Mouse (Mus musculus) duodenum, adult 2 months (tissue): Measurements from ENCODE around the gene Dnajb7. TPM values are rescaled to one million over a fixed set of nuclear protein-coding genes. Genes with fewer than 3 reads are reported as not detected.

Source experiments
- polyA plus RNA-seq: library from polyadenylated mRNA; depleted of rRNA; stranded (reverse); fragments of >200 nt; gene quantifications from 2 replicates; pipeline ENCODE4 v1.2.3, GENCODE M21; 2012; ENCODE audit warnings: low replicate concordance; rRNA removed

Dnajb7 gene
- polyA plus RNA-seq, result 0.12 and 0.21 TPM in 2 replicates

GRCm38 (mm10) chr15:81408199-81408598 lies at the start of gene Dnajb7:
TSS of gene Dnajb7 (minus strand) at chr15:81408299.

GRCm38 (mm10) chr15:81399638-81400315 lies 8.3 kb downstream of the Dnajb7 start, which contains the start of the genes St13 and Xpnpep3:
TSS of gene St13 (minus strand) at chr15:81400077.
TSS of gene Xpnpep3 (plus strand) at chr15:81400138.

GRCm38 (mm10) chr15:81360345-81361021 lies 47.6 kb downstream of the Dnajb7 start, which contains the start of gene Slc25a17:
TSS of gene Slc25a17 (minus strand) at chr15:81360812.

Other genes with a start within 250 kb of the Dnajb7 start
- gene Mrtfa, start 217.5 kb downstream of the Dnajb7 start, polyA plus RNA-seq, result 26.8 and 29.2 TPM in 2 replicates
- 0.56 and 1.1 TPM in 2 replicates for gene Mchr1, start 172.8 kb downstream of the Dnajb7 start, polyA plus RNA-seq
- gene Slc25a17, start 47.5 kb downstream of the Dnajb7 start, polyA plus RNA-seq, result 5.6 and 10.0 TPM in 2 replicates
- gene St13, start 8.2 kb downstream of the Dnajb7 start, polyA plus RNA-seq, result 3.7 and 10.6 TPM in 2 replicates
- 1.2 and 3.5 TPM in 2 replicates for gene Xpnpep3, start 8.2 kb downstream of the Dnajb7 start, polyA plus RNA-seq
- gene Rbx1, start 58.0 kb upstream of the Dnajb7 start, polyA plus RNA-seq, result 9.8 and 10.6 TPM in 2 replicates
- 15.7 and 17.1 TPM in 2 replicates for gene Ep300, start 177.1 kb upstream of the Dnajb7 start, polyA plus RNA-seq